Mouse (Mus musculus) CH12.LX (cell line): ENCODE data around the gene Crocc. TPM values are rescaled to one million over a fixed set of nuclear protein-coding genes. Genes with fewer than 3 reads are reported as not detected.
A peak's percentile ranks its signal among the peaks of the same experiment; 100 is the strongest.

Experiments used
- DNase-seq: peaks from one replicate; pipeline ENCODE4 v3.0.0-alpha.2; 2013; ENCODE audit errors: extremely low read depth
- H3K27ac ChIP-seq: 2 replicates; pipeline ENCODE4 v1.5.1; 2012; ENCODE audit warnings: low read depth, mild to moderate bottlenecking, control low read depth, moderate library complexity; ENCODE audit not compliant: insufficient read depth
- H3K27me3 ChIP-seq: replicated peaks from 2 replicates; pipeline ENCODE3; 2012; ENCODE audit warnings: inconsistent platforms
- H3K36me3 ChIP-seq, 2 experiments: replicated peaks in 1 of 2; 2 replicates each; pipeline versions ENCODE3 to v1.6.1; 2012; ENCODE audit warnings: inconsistent platforms in 1 of 2, low read length in 1 of 2, mild to moderate bottlenecking in 1 of 2, mixed read lengths in 1 of 2, moderate library complexity in 1 of 2; ENCODE audit not compliant: control insufficient read depth in 1 of 2, insufficient read depth in 1 of 2
- H3K4me1 ChIP-seq, 2 experiments: 2 replicates each; pipeline ENCODE4 v1.6.1; 2012; ENCODE audit warnings: inconsistent platforms in 1 of 2, moderate library complexity in 1 of 2; ENCODE audit not compliant: insufficient read depth in 2 of 2, control insufficient read depth in 1 of 2
- H3K4me2 ChIP-seq: 2 replicates; pipeline ENCODE4 v1.6.1; 2012; ENCODE audit warnings: low read depth, mild to moderate bottlenecking, control low read depth; ENCODE audit not compliant: poor library complexity, insufficient read depth, severe bottlenecking
- H3K4me3 ChIP-seq, 3 experiments: fragments of 150-350 bp in 1 of 3; sonication (generic) in 1 of 3; replicated peaks in 1 of 3; 2 replicates each; pipeline versions ENCODE3 to v1.5.1; 2011 to 2012; ENCODE audit warnings: low read depth in 2 of 3, low read length in 2 of 3, mild to moderate bottlenecking in 2 of 3, moderate library complexity in 2 of 3, control low read depth in 1 of 3, improper control_type of control experiment in 1 of 3, inconsistent platforms in 1 of 3, mixed read lengths in 1 of 3; ENCODE audit not compliant: poor library complexity in 1 of 3
- H3K79me2 ChIP-seq: replicated peaks from 2 replicates; pipeline ENCODE4 v1.6.1; 2012; ENCODE audit warnings: mild to moderate bottlenecking, moderate library complexity; ENCODE audit not compliant: control insufficient read depth, poor library complexity, insufficient read depth, severe bottlenecking; ENCODE audit errors: extremely low read depth
- H3K9ac ChIP-seq: 2 replicates; pipeline ENCODE4 v1.6.1; 2012; ENCODE audit warnings: low read depth, mild to moderate bottlenecking, control low read depth, moderate library complexity; ENCODE audit not compliant: insufficient read depth
- H3K9me3 ChIP-seq: replicated peaks from 2 replicates; pipeline ENCODE3; 2012; ENCODE audit warnings: low read length, inconsistent platforms, mixed read lengths
- BHLHE40 ChIP-seq: IDR thresholded peaks from 2 replicates; pipeline ENCODE4 v1.6.1; 2011; ENCODE audit warnings: mild to moderate bottlenecking, low read depth, low read length, improper control_type of control experiment
- CHD2 ChIP-seq: IDR thresholded peaks from 2 replicates; pipeline ENCODE4 v1.6.1; 2011; ENCODE audit warnings: low read length, improper control_type of control experiment
- E2F4 ChIP-seq: IDR thresholded peaks from 2 replicates; pipeline ENCODE4 v1.6.1; 2011; ENCODE audit warnings: low read depth, low read length, improper control_type of control experiment; ENCODE audit not compliant: insufficient replicate concordance
- ELF1 ChIP-seq: IDR thresholded peaks from 2 replicates; pipeline ENCODE4 v1.6.1; 2014; ENCODE audit warnings: low read depth, mild to moderate bottlenecking, inconsistent platforms, low read length, improper control_type of control experiment
- EP300 ChIP-seq: IDR thresholded peaks from 2 replicates; pipeline ENCODE4 v1.6.1; 2011; ENCODE audit warnings: low read length, improper control_type of control experiment
- HCFC1 ChIP-seq: IDR thresholded peaks from 2 replicates; pipeline ENCODE4 v1.6.1; 2012; ENCODE audit warnings: low read depth, mild to moderate bottlenecking, inconsistent platforms, low read length, improper control_type of control experiment
- IRF4 ChIP-seq: IDR thresholded peaks from 2 replicates; pipeline ENCODE4 v1.6.1; 2014; ENCODE audit warnings: low read depth, mild to moderate bottlenecking, inconsistent platforms, low read length, improper control_type of control experiment
- MAZ ChIP-seq: IDR thresholded peaks from 2 replicates; pipeline ENCODE4 v1.6.1; 2012; ENCODE audit warnings: low read depth, mild to moderate bottlenecking, inconsistent platforms, low read length, improper control_type of control experiment, moderate library complexity
- MXI1 ChIP-seq: IDR thresholded peaks from 2 replicates; pipeline ENCODE4 v1.6.1; 2011; ENCODE audit warnings: mild to moderate bottlenecking, low read depth, low read length, improper control_type of control experiment
- RAD21 ChIP-seq: IDR thresholded peaks from 2 replicates; pipeline ENCODE4 v1.6.1; 2011; ENCODE audit warnings: low read depth, mild to moderate bottlenecking, low read length, improper control_type of control experiment, moderate library complexity
- SMC3 ChIP-seq: IDR thresholded peaks from 2 replicates; pipeline ENCODE4 v1.6.1; 2011; ENCODE audit warnings: low read depth, low read length, improper control_type of control experiment
- TCF12 ChIP-seq: IDR thresholded peaks from 2 replicates; pipeline ENCODE4 v1.6.1; 2014; ENCODE audit warnings: low read depth, mild to moderate bottlenecking, inconsistent platforms, low read length, improper control_type of control experiment
- USF1 ChIP-seq: IDR thresholded peaks from 2 replicates; pipeline ENCODE4 v1.6.1; 2014; ENCODE audit warnings: low read depth, mild to moderate bottlenecking, inconsistent platforms, low read length, improper control_type of control experiment
- USF2 ChIP-seq: conservative IDR thresholded peaks from 2 replicates; pipeline ENCODE4 v1.6.1; 2011; ENCODE audit warnings: low read depth, low read length, improper control_type of control experiment
- dilution Hi-C: fragments of 300-500 bp; cut with MboI; formaldehyde crosslinking; loops from 2 replicates; pipeline ENCODE4 v1.14.3; 2020; ENCODE audit warnings: low sequenced_read_pairs; ENCODE audit not compliant: extremely low pct_unique_long_range_greater_than_20kb, extremely low pct_ligation_motif_present
- in situ Hi-C: fragments of 300-500 bp; cut with MboI; formaldehyde crosslinking; loops from 3 replicates; pipeline ENCODE4 v1.14.3; 2019; ENCODE audit warnings: low sequenced_read_pairs, low pct_ligation_motif_present, low pct_unique_long_range_greater_than_20kb, mixed read lengths
- polyA plus RNA-seq: library from polyadenylated mRNA; unstranded; fragments of >175 nt; gene quantifications from 2 replicates; pipeline ENCODE4 v1.2.1, GENCODE M21; 2012; ENCODE audit warnings: low read depth; ENCODE audit not compliant: insufficient read length
- total RNA-seq, 2 experiments: library from RNA; depleted of rRNA; stranded (reverse); fragments of 300-350 nt in 1 of 2; fragments of >200 nt in 1 of 2; gene quantifications; 2 replicates each; pipeline ENCODE4 v1.2.3; 2012 to 2014

Gene Crocc
- total and polyA plus RNA-seq, 3 experiments = 3.5 to 8.3 (median 4.8) TPM

DNA sequence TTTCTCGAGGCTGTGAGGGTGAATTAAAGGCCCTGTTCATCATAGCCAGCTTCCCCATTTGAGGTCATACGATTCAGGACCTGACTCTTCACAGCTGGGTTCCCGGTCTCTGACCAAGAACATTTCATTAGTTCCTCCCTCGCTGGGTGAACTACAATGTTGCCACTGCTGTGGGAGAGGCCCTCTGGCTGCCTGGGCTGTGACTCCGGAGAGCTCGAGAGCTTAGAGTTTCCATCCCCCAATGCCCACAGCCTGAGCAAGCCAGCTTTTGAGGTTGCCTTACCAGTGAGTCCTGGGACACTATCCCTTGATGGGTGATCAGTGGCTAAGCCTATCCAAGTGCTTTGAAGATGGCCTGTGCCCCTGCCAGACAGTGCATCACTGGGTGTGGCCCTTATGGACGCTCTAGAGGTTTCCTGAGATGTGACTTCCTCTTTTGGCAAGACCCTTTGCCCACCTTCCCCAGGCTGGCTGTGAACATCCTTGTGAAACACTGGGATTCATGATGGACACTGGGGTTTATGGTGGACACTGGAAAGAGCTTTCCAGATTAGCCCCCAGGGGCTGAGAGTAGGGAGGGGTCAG is 71.6 kb downstream of the Crocc start:
- peak; percentile 68 for DNase-seq
- Histone ChIP-seq H3K27ac (no peak overlapping the region), H3K9ac (peak overlapping the region; percentile 3; the same call in 1 of the 2 replicates), H3K4me3 (peak overlapping the region in 1 of 3 experiments; percentile 69), H3K79me2 (peaks cover 5% of the 10 kb centered on the region; the same call in 1 of the 2 replicates), H3K4me2 (peak overlapping the region; percentile 90), H3K4me1 (peaks cover 15 to 46% of the 10 kb centered on the region in 2 experiments), H3K27me3 (peaks cover 3% of the 10 kb centered on the region), H3K36me3 (peaks cover 15 to 42% of the 10 kb centered on the region in 2 experiments), H3K9me3 (no peaks in the 10 kb centered on the region)
- TF ChIP-seq CHD2 (peak; percentile 65), EP300 (peak; percentile 32; the same call in 1 of the 2 replicates), USF1 (no peak), SMC3 (peak; percentile 5; the same call in 1 of the 2 replicates), IRF4 (0 out of 2 replicates have a peak, but pooled peaks have one; percentile 14), TCF12 (0 out of 2 replicates have a peak, but pooled peaks have one; percentile 12)
- dilution Hi-C loops = no loop called here
- in situ Hi-C loops = no loop called here

DNA sequence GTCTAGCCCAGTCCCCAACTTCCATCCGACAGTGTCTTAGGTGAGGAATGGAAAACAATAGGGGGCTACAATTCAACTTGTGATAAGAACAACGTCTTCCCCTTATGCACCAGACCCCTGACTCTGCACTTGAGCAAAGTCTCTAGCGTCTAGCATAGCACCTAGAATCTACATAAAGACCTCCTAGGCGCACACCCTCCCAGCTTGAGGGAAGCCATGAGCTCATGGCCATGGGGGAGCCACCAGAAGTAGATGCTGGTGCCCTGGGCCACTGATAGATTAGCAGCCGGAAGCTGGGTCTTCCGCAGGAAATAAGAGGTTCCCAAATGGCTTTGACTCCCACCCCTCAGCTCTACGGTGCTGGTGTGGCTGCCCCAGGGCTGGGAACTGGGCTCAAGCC is 72.9 kb downstream of the Crocc start:
- Histone ChIP-seq H3K4me3 (peak overlapping the region; percentile 69 to 91 (median 82)), H3K36me3 (peaks cover 6 to 31% of the 10 kb centered on the region in 2 experiments), H3K4me2 (peak overlapping the region; percentile 90), H3K27ac (no peak overlapping the region)
- TF ChIP-seq USF2 (no peak), HCFC1 (no peak), MAZ (no peak), E2F4 (no peak), BHLHE40 (no peak), MXI1 (no peak), ELF1 (0 out of 2 replicates have a peak, but pooled peaks have one; percentile 12), RAD21 (no peak)
- TF ChIP-seq, all 38 proteins: peak for 1
- Histone ChIP-seq H3K9ac (peak overlapping the region; percentile 57), H3K79me2 (peaks cover 5% of the 10 kb centered on the region; the same call in 1 of the 2 replicates), H3K4me1 (peaks cover 24 to 57% of the 10 kb centered on the region in 2 experiments), H3K27me3 (peaks cover 3% of the 10 kb centered on the region), H3K9me3 (peaks cover 5% of the 10 kb centered on the region)
- DNase-seq = peak; percentile 39
- dilution Hi-C loops = no loop called here
- in situ Hi-C loops = no loop called here
